Mouse (Mus musculus) E14TG2a.4 (cell line): ENCODE measurements around the gene Dennd2a.

Experiments used
- CTCF ChIP-seq: conservative IDR thresholded peaks from 2 replicates; pipeline ENCODE4 v1.5.1; 2014; ENCODE audit warnings: low read length
- POU5F1 ChIP-seq: IDR thresholded peaks from 2 replicates; pipeline ENCODE4 v1.6.1; 2014; ENCODE audit warnings: low read length, borderline replicate concordance

GRCm38 (mm10) chr6:39570426-39570825, 12.8 kb upstream of the Dennd2a start:
- TF ChIP-seq CTCF (no peak), POU5F1 (no peak)
